In the genomic region with DNA sequence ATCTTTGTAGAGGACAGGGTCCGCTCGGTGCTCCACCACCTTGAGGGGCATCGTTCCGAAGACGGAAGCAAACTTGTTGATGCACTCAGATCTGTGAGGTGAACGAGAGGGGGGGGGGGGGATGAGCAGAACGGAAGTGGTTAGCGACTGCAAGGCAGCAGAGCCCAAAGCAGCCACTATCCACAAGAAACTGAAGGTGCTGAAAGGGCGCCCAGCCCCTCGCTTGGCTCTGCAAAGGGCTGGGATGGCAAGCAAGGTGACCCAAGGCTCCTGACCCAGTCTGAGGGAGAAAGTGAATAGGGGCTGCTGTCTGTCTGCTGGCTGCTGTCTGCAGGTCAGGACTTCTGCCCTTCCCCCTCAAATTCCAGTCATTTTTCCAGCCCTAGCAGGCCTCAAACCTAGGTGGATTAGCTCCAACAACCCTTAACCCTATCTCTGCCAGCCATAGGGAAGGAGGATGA, we compare ENCODE assay signal across 11 mouse cellular contexts. TPM values are rescaled to one million over a fixed set of nuclear protein-coding genes. Genes with fewer than 3 reads are reported as not detected.
A peak's percentile ranks its signal among the peaks of the same experiment; 100 is the strongest.
DNase-seq lines count a peak whose midpoint lies in the region; ATAC-seq and TF ChIP-seq lines count a peak whose summit lies in the region.
"Had no signal": no experiment of that assay in that cellular context is flagged by ENCODE, and none has a peak within 500 bp of the region (broad histone marks: within the 10 kb centered on the region; RNA-seq: fewer than 3 reads in every experiment).

No protein-coding gene starts in this region.

- no peak for ATAC-seq in kidney, postnatal 0 days (replicated peaks; ENCODE audit: low FRiP score, low read depth)
- no peak for ATAC-seq in embryonic facial prominence, embryonic 11.5 days (replicated peaks; ENCODE audit: insufficient number of reproducible peaks, low FRiP score, low TSS enrichment, low read depth)
- no peak for ATAC-seq in limb, embryonic 15.5 days (ENCODE audit: insufficient number of reproducible peaks, low FRiP score, low TSS enrichment, low read depth)
- no peak for ATAC-seq in midbrain, postnatal 0 days (ENCODE audit: low FRiP score)
- ATAC-seq: Patski had no signal

- H3K4me2 ChIP-seq in kidney, postnatal 0 days (ENCODE audit: low read length), result no peak overlapping the region
- H3K4me2 ChIP-seq in embryonic facial prominence, embryonic 11.5 days (ENCODE audit: low read depth, low read length), result peak overlapping the region; percentile 0
- 0 out of 2 replicates have a peak overlapping the region, but pooled peaks have one; percentile 10 for H3K4me2 ChIP-seq in limb, embryonic 15.5 days
- no peak overlapping the region for H3K4me2 ChIP-seq in midbrain, postnatal 0 days (ENCODE audit: low read depth, low read length, poor library complexity, severe bottlenecking)
- H3K4me2 ChIP-seq: hindbrain, embryonic 15.5 days; midbrain, embryonic 12.5 days had no signal

- no peak for TF ChIP-seq CTCF in kidney, postnatal 0 days (IDR thresholded peaks at IDR 0.05; ENCODE audit: low read depth)
- no peak for TF ChIP-seq CTCF in midbrain, postnatal 0 days (IDR thresholded peaks at IDR 0.05)

- no peak overlapping the region for H3K27ac ChIP-seq in kidney, postnatal 0 days
- peak overlapping the region; percentile 61 for H3K27ac ChIP-seq in embryonic facial prominence, embryonic 11.5 days (replicated peaks; ENCODE audit: low read depth, low read length)
- no peak overlapping the region for H3K27ac ChIP-seq in limb, embryonic 15.5 days
- H3K27ac ChIP-seq in midbrain, postnatal 0 days (ENCODE audit: low read depth, low read length), result no peak overlapping the region
- H3K27ac ChIP-seq: hindbrain, embryonic 15.5 days; midbrain, embryonic 12.5 days had no signal

- H3K9me3 ChIP-seq in kidney, postnatal 0 days (replicated peaks; ENCODE audit: low read length), result no peaks in the 10 kb centered on the region
- H3K9me3 ChIP-seq in embryonic facial prominence, embryonic 11.5 days (replicated peaks; ENCODE audit: control insufficient read depth, low read length), result no peaks in the 10 kb centered on the region
- no peaks in the 10 kb centered on the region for H3K9me3 ChIP-seq in limb, embryonic 15.5 days
- no peaks in the 10 kb centered on the region for H3K9me3 ChIP-seq in midbrain, postnatal 0 days (ENCODE audit: low read length)
- H3K9me3 ChIP-seq: hindbrain, embryonic 15.5 days; midbrain, embryonic 12.5 days had no signal

- peaks cover 6% of the 10 kb centered on the region for H3K4me1 ChIP-seq in kidney, postnatal 0 days (replicated peaks; ENCODE audit: insufficient read depth, low read length)
- H3K4me1 ChIP-seq in embryonic facial prominence, embryonic 11.5 days (ENCODE audit: control insufficient read depth, insufficient read depth, low read length), result peaks cover 15% of the 10 kb centered on the region
- peaks cover 21% of the 10 kb centered on the region for H3K4me1 ChIP-seq in limb, embryonic 15.5 days
- no peaks in the 10 kb centered on the region for H3K4me1 ChIP-seq in midbrain, postnatal 0 days (ENCODE audit: insufficient read depth, low read length)

- WGBS in kidney, postnatal 0 days, result 49% methylated on average over 10 of the region's 10 CpGs
- 8% methylated on average over 10 of the region's 10 CpGs for WGBS in embryonic facial prominence, embryonic 11.5 days
- 33% methylated on average over 10 of the region's 10 CpGs for WGBS in limb, embryonic 15.5 days
- WGBS in midbrain, postnatal 0 days, result 46% methylated on average over 8 of the region's 10 CpGs

- no peaks in the 10 kb centered on the region for H3K27me3 ChIP-seq in kidney, postnatal 0 days (ENCODE audit: insufficient read depth, low read length)
- H3K27me3 ChIP-seq in embryonic facial prominence, embryonic 11.5 days (ENCODE audit: control insufficient read depth, insufficient read depth, low read length), result no peaks in the 10 kb centered on the region
- no peaks in the 10 kb centered on the region for H3K27me3 ChIP-seq in limb, embryonic 15.5 days
- no peaks in the 10 kb centered on the region for H3K27me3 ChIP-seq in midbrain, postnatal 0 days (ENCODE audit: insufficient read depth, low read length)
- H3K27me3 ChIP-seq: hindbrain, embryonic 15.5 days; midbrain, embryonic 12.5 days; Patski had no signal

- peaks cover 18% of the 10 kb centered on the region for H3K36me3 ChIP-seq in kidney, postnatal 0 days (ENCODE audit: insufficient read depth, low read length)
- H3K36me3 ChIP-seq in embryonic facial prominence, embryonic 11.5 days (replicated peaks; ENCODE audit: control insufficient read depth, insufficient read depth, low read depth, low read length), result no peaks in the 10 kb centered on the region
- H3K36me3 ChIP-seq in limb, embryonic 15.5 days, result peaks cover 15% of the 10 kb centered on the region; the same call in 1 of the 2 replicates
- 0 out of 2 replicates have a peak, but pooled peaks cover 6% of the 10 kb centered on the region for H3K36me3 ChIP-seq in midbrain, postnatal 0 days (ENCODE audit: insufficient read depth, low read length)
- H3K36me3 ChIP-seq: midbrain, embryonic 12.5 days had no signal

- peak; percentile 13 for DNase-seq in kidney, postnatal 0 days (ENCODE audit: low spot score)
- no peak for DNase-seq in kidney, postnatal 4 days
- peak; percentile 72 for DNase-seq in Muller cell, postnatal 12 days (ENCODE audit: inconsistent ontology term)
- DNase-seq in embryonic facial prominence, embryonic 11.5 days (ENCODE audit: low spot score), result peak; percentile 56
- DNase-seq in midbrain, postnatal 0 days (ENCODE audit: low spot score), result no peak
- no peak for DNase-seq in gastrocnemius, adult 8-10 months (ENCODE audit: low spot score in 2 of 2)
- no peak for DNase-seq in urinary bladder, postnatal 36 days (ENCODE audit: low spot score in 2 of 2)

- no peak overlapping the region for H3K4me3 ChIP-seq in kidney, postnatal 0 days (replicated peaks; ENCODE audit: low read depth, low read length)
- H3K4me3 ChIP-seq in embryonic facial prominence, embryonic 11.5 days (ENCODE audit: low read depth, low read length), result no peak overlapping the region
- H3K4me3 ChIP-seq in limb, embryonic 15.5 days, result no peak overlapping the region
- no peak overlapping the region for H3K4me3 ChIP-seq in midbrain, postnatal 0 days (ENCODE audit: low read depth, low read length)
- H3K4me3 ChIP-seq: hindbrain, embryonic 15.5 days; midbrain, embryonic 12.5 days had no signal

- H3K9ac ChIP-seq in kidney, postnatal 0 days (ENCODE audit: low read depth, low read length), result no peak overlapping the region
- H3K9ac ChIP-seq in embryonic facial prominence, embryonic 11.5 days (replicated peaks; ENCODE audit: low read length), result peak overlapping the region; percentile 2; the same call in 1 of the 2 replicates
- no peak overlapping the region for H3K9ac ChIP-seq in limb, embryonic 15.5 days
- no peak overlapping the region for H3K9ac ChIP-seq in midbrain, postnatal 0 days (replicated peaks; ENCODE audit: low read length, poor library complexity, severe bottlenecking)
- H3K9ac ChIP-seq: hindbrain, embryonic 15.5 days; midbrain, embryonic 12.5 days had no signal

RNA-seq across cellular contexts. Expression of a gene that starts 54.0 kb away (rescaled TPM):
- polyA plus RNA-seq in kidney, postnatal 0 days (2015; fragmentation: Nextera tagmentation; extraction: Ambion mirVana), result 0.13 and 0.19 TPM in 2 replicates
- polyA plus RNA-seq in embryonic facial prominence, embryonic 11.5 days (2014; fragmentation: Nextera tagmentation; extraction: Ambion mirVana), result 16.7 and 17.3 TPM in 2 replicates
- polyA plus RNA-seq in limb, embryonic 15.5 days (2015; fragmentation: Nextera tagmentation; extraction: Ambion mirVana), result 2.1 and 2.4 TPM in 2 replicates
- 3.4 and 3.5 TPM in 2 replicates for total RNA-seq in midbrain, postnatal 0 days (2014; rRNA removed)
- 0.48 TPM in 2 replicates for polyA plus RNA-seq in midbrain, postnatal 0 days (2015; fragmentation: Nextera tagmentation; extraction: Ambion mirVana)
- under 1 TPM; 0.11 to 0.27 (median 0.18) TPM for total RNA-seq in gastrocnemius, adult 8-10 months (2022)
- polyA plus RNA-seq: Patski had no signal

Comparison
In these comparisons a context has a peak if more than half of its experiments do, and no peak if none do; other contexts are left out.
1. DNase-seq: peak in kidney, postnatal 0 days (single experiment), Muller cell, postnatal 12 days (single experiment) and embryonic facial prominence, embryonic 11.5 days (single experiment); none in kidney, postnatal 4 days (0 of 2), midbrain, postnatal 0 days (single experiment), gastrocnemius, adult 8-10 months (0 of 2) and urinary bladder, postnatal 36 days (0 of 2).
2. H3K4me2 ChIP-seq: peak in embryonic facial prominence, embryonic 11.5 days (single experiment) and limb, embryonic 15.5 days (single experiment); none in kidney, postnatal 0 days (single experiment) and midbrain, postnatal 0 days (single experiment).